Mouse (Mus musculus) megakaryocyte-erythroid progenitor cell, adult 5-6 weeks (primary cell): ENCODE measurements around the gene Olfm2. TPM values are rescaled to one million over a fixed set of nuclear protein-coding genes. Genes with fewer than 3 reads are reported as not detected.

Source experiments
- ATAC-seq: replicated peaks from 2 replicates; pipeline ENCODE4 v1.8.0; 2016; ENCODE audit warnings: mild to moderate bottlenecking, inconsistent platforms; ENCODE audit not compliant: severe bottlenecking, poor library complexity, low FRiP score, low TSS enrichment
- total RNA-seq, 2 experiments: library from RNA; stranded (forward) in 1 of 2; stranded (reverse) in 1 of 2; fragments of 200-1000, 215-1000 nt in 1 of 2; fragments of >200 nt in 1 of 2; fragmentation: Nextera tagmentation in 1 of 2; gene quantifications; 2 replicates each; pipeline ENCODE4 v1.2.3; 2014 to 2017

Olfm2 gene
- total RNA-seq (2014; fragmentation: Nextera tagmentation), result not detected in 2 replicates
- not detected in 2 replicates for total RNA-seq (2017)

GRCm38 (mm10) chr9:20746017-20746660 is at the start of gene Olfm2:
Gene Olfm2, minus strand, starts transcription at chr9:20746349.
- no peak for ATAC-seq

DNA sequence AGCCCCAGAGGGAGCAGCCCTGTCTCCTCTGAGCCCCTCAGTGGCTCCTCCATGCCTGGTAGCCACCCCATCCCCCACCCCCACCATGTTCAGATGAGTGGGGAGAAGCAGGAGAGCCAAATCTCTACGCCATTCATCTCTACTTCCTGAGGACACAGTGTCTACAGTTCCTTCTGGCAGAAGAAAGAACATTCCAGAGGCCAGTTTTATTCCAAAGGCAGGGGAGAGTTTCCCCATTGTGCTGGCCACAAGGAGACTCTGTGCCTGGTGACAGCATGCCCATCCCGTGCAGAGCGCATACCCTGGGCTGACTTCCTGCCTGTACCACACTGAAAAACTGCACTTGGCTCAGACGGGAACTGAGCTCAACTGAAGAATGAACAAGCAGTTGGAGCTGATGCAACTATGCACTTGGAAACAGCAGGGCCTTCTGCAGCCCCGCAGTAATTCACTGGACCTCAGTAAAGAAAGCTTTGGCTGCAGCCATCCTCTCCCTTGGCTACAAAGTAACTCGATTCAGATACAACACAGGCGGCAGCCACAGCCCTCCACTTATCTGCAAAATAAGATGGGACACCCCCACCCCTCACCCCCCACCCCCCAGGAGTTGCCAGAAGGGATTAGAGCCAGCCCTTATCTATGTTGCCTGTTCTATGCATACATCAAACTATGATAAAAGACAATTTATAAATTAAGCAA is 48.1 kb upstream of the Olfm2 start:
- 0 out of 2 replicates have a peak, but pooled peaks have one; percentile 31 for ATAC-seq

DNA sequence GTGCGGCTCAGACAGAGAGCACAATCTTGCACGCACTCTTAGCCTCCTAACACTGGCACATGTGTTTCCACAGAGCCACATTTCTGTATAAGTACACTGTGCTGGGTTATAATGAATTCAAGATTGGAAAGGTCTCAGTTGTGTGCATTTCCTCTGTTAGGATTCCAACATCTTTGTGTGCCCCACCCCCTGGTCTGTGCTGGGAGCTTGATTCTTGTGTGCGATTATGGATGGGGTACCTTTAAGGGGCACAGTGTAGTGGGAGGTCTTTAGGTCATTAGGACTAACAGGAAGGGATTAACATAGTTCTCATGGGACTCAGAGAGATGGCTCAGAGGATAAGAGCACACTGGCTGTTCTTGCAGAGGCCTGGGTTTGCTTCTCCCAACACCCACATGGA is 44.2 kb upstream of the Olfm2 start:
- ATAC-seq, result no peak

DNA sequence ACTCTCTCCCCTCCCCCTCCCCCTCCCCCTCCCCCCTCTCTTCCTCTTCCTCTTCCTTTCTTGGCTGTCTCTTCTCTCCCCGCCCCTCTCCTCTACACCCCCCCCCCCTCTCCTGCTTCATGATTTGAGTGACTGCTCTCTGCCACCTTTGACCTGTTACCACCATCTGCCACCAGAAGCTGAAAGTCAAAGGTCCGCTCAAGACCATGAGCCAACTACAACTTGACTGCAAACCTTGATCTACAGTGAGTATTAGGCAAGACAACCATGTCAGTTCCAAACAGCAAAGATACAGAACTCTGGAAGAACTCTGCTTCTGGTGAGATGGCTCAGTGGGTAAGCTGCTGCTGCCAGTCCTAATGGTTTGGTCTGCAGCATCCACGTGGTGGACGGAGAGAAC is 43.5 kb upstream of the Olfm2 start:
- no peak for ATAC-seq

GRCm38 (mm10) chr9:20787992-20788391 is 41.8 kb upstream of the Olfm2 start:
- no peak for ATAC-seq

GRCm38 (mm10) chr9:20785055-20785454 is 38.9 kb upstream of the Olfm2 start:
- ATAC-seq, result no peak

GRCm38 (mm10) chr9:20781286-20781685 is 35.1 kb upstream of the Olfm2 start:
- ATAC-seq, result no peak

DNA sequence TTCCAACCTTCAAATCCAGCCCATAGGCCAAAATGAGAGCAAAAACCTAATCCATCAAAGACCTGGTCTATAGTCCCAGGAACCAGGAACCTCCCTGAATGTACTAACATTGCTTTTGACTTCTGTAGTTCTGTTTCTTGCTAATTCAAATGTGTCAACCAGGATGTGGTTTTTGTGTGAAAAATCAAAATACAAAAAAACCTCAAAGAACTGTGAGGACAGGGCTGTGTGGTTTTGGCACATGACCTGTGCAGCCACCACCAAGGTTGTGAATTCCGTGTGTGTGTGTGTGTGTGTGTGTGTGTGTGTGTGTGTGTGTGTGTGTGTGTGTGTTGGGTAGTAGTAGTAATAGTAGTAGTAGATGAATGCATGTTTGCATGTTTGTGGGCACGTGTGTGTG is 19.1 kb upstream of the Olfm2 start:
- ATAC-seq, result no peak

GRCm38 (mm10) chr9:20763099-20763498 is 16.9 kb upstream of the Olfm2 start:
- no peak for ATAC-seq

DNA sequence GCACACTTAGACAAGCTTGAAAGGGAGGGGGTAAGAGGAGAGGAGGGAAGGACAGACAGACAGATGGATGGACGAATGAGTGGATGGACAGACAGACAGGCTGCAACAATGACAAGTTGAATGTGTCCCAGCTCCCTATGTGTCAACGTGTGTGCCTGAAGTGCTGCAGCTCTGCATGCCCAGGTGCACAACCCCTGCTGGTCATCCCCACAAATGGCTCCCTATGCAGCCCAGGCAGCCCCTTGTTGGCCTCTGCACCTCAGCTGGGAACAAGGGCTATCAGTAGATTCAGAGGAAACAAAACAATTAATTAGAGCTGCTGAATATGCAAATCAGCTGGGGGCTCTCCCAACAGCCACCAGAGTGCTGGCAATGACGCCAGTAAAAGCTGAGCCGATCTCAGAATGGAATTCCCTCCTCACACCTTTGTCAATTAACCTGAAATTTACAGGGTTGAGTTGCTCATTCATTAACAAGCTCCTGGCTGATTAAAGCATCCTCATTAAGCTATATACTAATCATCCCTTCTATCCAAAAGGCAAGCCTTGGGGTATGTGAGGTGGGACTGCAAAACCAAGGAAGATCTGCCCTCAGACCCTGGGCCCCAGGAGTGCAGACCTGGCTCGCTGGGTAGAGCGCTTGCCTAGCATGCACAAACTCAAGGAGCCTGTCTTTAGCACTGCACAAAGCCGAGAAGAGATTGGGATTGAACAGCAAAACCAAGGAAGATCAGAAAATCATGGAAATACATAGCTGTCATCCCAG is 16.2 kb upstream of the Olfm2 start:
- ATAC-seq, result no peak

- ATAC-seq, result no peak
Measured at GRCm38 (mm10) chr9:20761388-20761787, 15.2 kb upstream of the Olfm2 start.

DNA sequence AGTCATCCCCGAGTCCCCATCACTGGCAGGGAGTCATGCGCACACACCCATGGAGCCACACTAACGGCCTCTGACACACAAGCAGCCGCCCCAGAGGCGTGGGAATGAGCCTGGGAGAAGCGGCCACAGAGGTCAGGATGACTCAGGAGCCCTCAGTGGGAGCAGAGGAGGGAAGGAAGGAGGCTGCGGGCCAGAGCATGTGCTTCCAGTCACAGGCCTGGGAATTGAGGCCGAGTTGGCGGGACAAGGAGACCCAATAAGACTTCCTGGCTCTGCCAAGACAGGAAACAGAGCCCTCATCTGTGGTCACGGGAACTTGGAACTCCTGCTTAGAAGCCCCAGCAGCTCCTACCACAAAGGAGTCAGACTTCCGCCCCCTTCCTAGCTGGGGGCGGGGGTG is 14.7 kb upstream of the Olfm2 start:
- no peak for ATAC-seq

DNA sequence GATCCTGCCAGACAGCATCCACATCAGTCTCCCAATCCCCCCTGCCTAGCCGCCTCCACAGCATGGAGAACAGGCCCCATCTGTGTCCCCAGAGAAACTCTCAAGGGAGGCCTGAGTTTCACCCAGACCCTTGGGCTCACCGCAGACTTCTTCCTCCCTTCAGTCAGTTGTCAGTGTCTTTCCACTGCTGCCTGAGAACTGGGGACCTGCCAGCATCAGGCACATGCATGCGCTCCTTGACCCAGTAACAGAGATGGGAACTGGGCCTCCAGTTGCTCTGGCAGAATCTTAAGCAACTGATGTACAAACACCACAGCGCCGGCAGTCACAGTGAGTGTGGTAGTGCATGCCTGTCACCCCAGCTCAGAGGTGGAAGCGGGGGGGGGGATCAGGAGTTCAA is 12.7 kb upstream of the Olfm2 start:
- no peak for ATAC-seq

DNA sequence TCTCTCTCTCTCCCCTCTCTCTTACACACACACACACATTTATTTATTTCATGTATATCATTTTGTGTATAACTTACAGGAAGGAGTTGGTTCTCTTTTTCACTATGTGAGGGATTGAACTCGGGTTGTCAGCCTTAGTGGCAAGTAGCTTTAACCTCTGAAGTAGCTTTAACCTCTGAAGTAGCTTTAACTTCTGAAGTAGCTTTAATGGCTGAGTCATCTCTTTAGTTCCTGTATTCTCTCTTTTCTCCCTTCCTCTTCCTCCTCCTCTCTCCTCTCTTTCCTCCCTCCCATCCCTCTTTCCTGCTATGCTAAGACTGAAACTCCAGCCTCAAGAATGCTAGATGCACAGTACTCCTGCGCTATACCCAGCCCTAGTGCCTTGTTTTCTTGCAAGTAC is 12.1 kb upstream of the Olfm2 start:
- no peak for ATAC-seq

GRCm38 (mm10) chr9:20757087-20757955 is 11.2 kb upstream of the Olfm2 start:
- peak; percentile 93 for ATAC-seq

DNA sequence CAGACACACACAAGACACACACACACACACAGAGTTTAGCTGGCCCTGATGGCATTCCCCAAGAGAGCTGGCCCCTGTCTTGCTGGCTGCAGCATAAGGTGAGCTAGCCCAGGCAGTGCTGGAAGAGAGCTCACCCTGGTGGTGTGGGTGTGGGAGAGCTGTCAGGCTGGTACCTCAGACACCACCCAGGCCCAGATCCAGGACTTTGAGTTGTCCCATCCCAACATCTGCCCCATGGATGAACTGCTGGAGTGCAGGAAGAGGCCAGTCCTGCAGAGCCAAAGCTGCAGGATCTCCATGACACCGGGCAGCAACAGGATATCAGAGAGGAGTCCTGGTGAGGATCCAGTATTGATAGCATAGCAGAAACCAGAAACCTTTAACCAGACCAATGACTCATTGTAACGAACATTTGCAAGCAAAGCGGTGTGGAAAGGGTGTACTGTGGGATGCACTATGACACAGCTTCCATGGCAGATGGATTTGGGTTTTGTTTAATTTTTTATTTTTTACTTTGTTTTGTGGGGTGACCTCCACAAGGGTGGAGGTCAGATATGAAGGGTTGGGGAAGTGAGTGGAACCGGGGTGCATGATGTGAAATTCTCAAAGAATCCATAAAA is 10.0 kb upstream of the Olfm2 start:
- ATAC-seq, result no peak

- ATAC-seq, result no peak
Measured at GRCm38 (mm10) chr9:20754335-20754734, 8.2 kb upstream of the Olfm2 start.

DNA sequence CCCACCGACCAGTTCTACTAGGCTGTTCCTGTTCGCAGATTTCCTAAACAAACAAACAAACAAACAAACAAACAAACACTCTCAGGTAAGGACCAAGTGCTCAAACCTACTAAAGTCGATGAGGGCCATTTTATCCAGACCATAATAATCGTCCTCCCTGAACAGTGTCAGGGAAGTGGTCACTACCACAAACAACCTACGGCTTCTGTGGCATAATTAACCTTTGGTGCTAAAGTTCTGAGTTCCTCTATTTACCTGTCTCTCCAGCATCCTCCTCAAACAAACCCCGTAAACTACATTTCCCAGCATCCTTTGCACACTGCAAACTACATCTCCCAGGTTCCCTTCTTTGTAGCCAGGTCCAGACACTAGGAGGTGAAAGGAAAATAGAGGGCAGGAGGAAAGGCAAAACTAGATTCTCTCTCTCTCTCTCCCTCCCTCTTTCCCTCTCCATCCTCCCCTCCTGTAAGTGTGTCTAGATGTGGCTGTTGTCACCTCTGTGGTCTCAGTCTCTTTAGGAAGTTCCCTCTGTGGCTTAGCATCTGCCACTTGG is 5.4 kb upstream of the Olfm2 start:
- ATAC-seq, result no peak

GRCm38 (mm10) chr9:20749213-20749612 is 3.1 kb upstream of the Olfm2 start:
- ATAC-seq, result no peak
